Mouse (Mus musculus) liver, embryonic 14.5 days (tissue): ENCODE data around the gene Opn1sw. TPM values are rescaled to one million over a fixed set of nuclear protein-coding genes. Genes with fewer than 3 reads are reported as not detected.
A peak's percentile ranks its signal among the peaks of the same experiment; 100 is the strongest.
"Not testable (repeated sequence)": the region's sequence is repeated elsewhere in the genome, so short reads cannot be mapped to it uniquely, and the experiment has no call there.

Experiments used
- ATAC-seq: fragments of 200-750 bp; cut with Nextera tagmentation; 2 replicates; pipeline ENCODE4 v1.8.0; 2017; ENCODE audit warnings: moderate number of reproducible peaks, mild to moderate bottlenecking, moderate library complexity; ENCODE audit not compliant: insufficient read depth
- DNase-seq, 3 experiments: peaks; one replicate each; pipeline ENCODE4 v3.0.0-alpha.2; 2012 to 2013; ENCODE audit warnings: low read depth in 3 of 3, low spot score in 3 of 3
- H3K27ac ChIP-seq: fragments of 300-500 bp; sonication (generic); 2 replicates; pipeline ENCODE4 v1.5.1; 2014; ENCODE audit warnings: moderate library complexity, mild to moderate bottlenecking, control low read depth, inconsistent platforms
- H3K27me3 ChIP-seq: fragments of 300-500 bp; sonication (generic); 2 replicates; pipeline ENCODE4 v1.6.1; 2014; ENCODE audit warnings: mild to moderate bottlenecking, low read length, moderate library complexity; ENCODE audit not compliant: control insufficient read depth, insufficient read depth
- H3K36me3 ChIP-seq: fragments of 300-500 bp; sonication (generic); replicated peaks from 2 replicates; pipeline ENCODE4 v1.6.1; 2014; ENCODE audit warnings: low read depth; ENCODE audit not compliant: control insufficient read depth, insufficient read depth
- H3K4me1 ChIP-seq, 2 experiments: fragments of 200-500 bp in 1 of 2; fragments of 300-500 bp in 1 of 2; sonication (generic) in 1 of 2; replicated peaks; 2 replicates each; pipeline ENCODE4 v1.6.1; 2012 to 2014; ENCODE audit warnings: antibody characterized with exemption in 1 of 2, inconsistent platforms in 1 of 2, low read length in 1 of 2; ENCODE audit not compliant: control insufficient read depth in 2 of 2, insufficient read depth in 2 of 2
- H3K4me2 ChIP-seq: fragments of 300-500 bp; sonication (generic); 2 replicates; pipeline ENCODE4 v1.6.1; 2014; ENCODE audit warnings: low read depth, mild to moderate bottlenecking, control low read depth, moderate library complexity
- H3K4me3 ChIP-seq, 2 experiments: fragments of 200-500 bp in 1 of 2; fragments of 300-500 bp in 1 of 2; sonication (generic) in 1 of 2; 2 replicates each; pipeline ENCODE4 v1.5.1; 2012 to 2014; ENCODE audit warnings: low read depth in 2 of 2, low read length in 2 of 2, mild to moderate bottlenecking in 2 of 2, control low read depth in 1 of 2, inconsistent platforms in 1 of 2, moderate library complexity in 1 of 2; ENCODE audit not compliant: insufficient read depth in 1 of 2
- H3K9ac ChIP-seq: fragments of 300-500 bp; sonication (generic); replicated peaks from 2 replicates; pipeline ENCODE4 v1.6.1; 2014; ENCODE audit warnings: mild to moderate bottlenecking, control low read depth, moderate library complexity
- H3K9me3 ChIP-seq: fragments of 300-500 bp; sonication (generic); 2 replicates; pipeline ENCODE4 v1.6.1; 2016; ENCODE audit warnings: low read length, mixed read lengths; ENCODE audit not compliant: control insufficient read depth
- CTCF ChIP-seq: IDR thresholded peaks from 2 replicates; pipeline ENCODE4 v1.5.1; 2016; ENCODE audit warnings: antibody characterized with exemption, low read depth, control low read depth
- EP300 ChIP-seq: IDR thresholded peaks from 2 replicates; pipeline ENCODE4 v1.6.1; 2016; ENCODE audit warnings: antibody characterized with exemption, low read depth
- WGBS: fragments of 180-500 bp; shearing (Covaris S2); extraction: QIAGEN DNeasy Blood & Tissue Kit; methylation state at CpG from one replicate; pipeline ENCODE4 v1.1.7; 2014; ENCODE audit not compliant: insufficient replicate concordance; 5-methylcytosine and 5-hydroxymethylcytosine counted together
- microRNA-seq: library from miRNA; unstranded; fragments of <30 nt; microRNA quantifications from one replicate; pipeline ENCODE4, GENCODE M21; 2016
- polyA plus RNA-seq, 2 experiments: library from polyadenylated mRNA; depleted of rRNA in 1 of 2; stranded (reverse) in 1 of 2; unstranded in 1 of 2; fragments of >200 nt; fragmentation: Nextera tagmentation in 1 of 2; extraction: Ambion mirVana in 1 of 2; gene quantifications; 2 replicates each; pipeline versions ENCODE4 v1.2.1 to v1.2.3; 2012 to 2014

Opn1sw gene
- polyA plus RNA-seq, 2 experiments, result 0.06 TPM; not detected in 1

GRCm38 (mm10) chr6:29347189-29347588 is 41.1 kb downstream of the Opn1sw start:
- Histone ChIP-seq H3K27me3 (no peaks in the 10 kb centered on the region), H3K9me3 (no peaks in the 10 kb centered on the region), H3K4me1 (peaks cover 9 to 12% of the 10 kb centered on the region in 2 experiments), H3K9ac (peak overlapping the region; percentile 84), H3K4me3 (peak overlapping the region; percentile 87 to 95), H3K4me2 (peak overlapping the region; percentile 93), H3K36me3 (no peaks in the 10 kb centered on the region), H3K27ac (peak overlapping the region; percentile 34)
- ATAC-seq (no peak), DNase-seq (no peak)
- TF ChIP-seq CTCF (no peak), EP300 (no peak)
- 35% methylated on average over 7 of the region's 7 CpGs for WGBS

DNA sequence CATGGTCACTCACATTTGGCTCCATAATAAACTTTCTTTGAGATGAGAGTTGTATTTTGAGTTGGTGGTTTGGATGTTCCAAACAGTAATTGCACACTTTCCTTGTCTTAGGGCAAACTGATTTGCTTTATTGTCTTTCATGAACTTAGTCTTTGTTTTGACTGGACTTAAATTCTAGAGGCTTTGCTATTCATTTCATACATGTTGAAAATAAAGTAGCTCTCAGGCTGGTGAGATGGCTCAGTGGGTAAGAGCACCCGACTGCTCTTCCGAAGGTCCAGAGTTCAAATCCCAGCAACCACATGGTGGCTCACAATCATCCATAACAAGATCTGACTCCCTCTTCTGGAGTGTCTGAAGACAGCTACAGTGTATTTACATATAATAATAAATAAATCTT is 41.8 kb downstream of the Opn1sw start:
- not testable (repeated sequence) for H3K36me3 ChIP-seq, H3K27me3 ChIP-seq, H3K4me3 ChIP-seq, H3K4me2 ChIP-seq, ATAC-seq, H3K9ac ChIP-seq, H3K27ac ChIP-seq, H3K4me1 ChIP-seq, H3K9me3 ChIP-seq, DNase-seq
- WGBS, result 80% methylated on average over 2 of the region's 2 CpGs

DNA sequence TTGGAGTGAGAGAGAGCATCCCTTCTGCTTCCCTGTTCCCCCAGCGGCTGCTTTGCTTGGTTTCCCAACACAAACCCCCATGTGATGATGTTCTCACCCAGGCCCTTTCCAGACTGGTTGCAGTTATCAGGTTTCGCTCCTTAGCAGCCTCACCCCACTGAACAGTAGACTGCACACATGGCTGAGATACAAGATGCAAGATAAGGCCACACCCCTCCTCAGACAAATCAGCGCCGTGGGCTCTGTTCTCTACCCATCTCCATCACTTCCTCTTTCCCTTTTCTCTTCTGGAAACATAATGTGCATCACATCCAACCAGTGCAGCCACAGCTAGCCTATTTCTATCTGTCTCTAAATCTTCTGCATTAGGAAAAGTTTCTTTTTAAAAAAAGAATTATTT is 58.8 kb downstream of the Opn1sw start:
- H3K9ac ChIP-seq, result no peak overlapping the region
- 32% methylated on average over 4 of the region's 4 CpGs for WGBS
- no peaks in the 10 kb centered on the region; the same call in 1 of the 2 replicates for H3K27me3 ChIP-seq
- no peak for TF ChIP-seq CTCF
- no peak for TF ChIP-seq EP300
- no peak overlapping the region for H3K4me3 ChIP-seq
- ATAC-seq (no peak), DNase-seq (no peak)
- no peaks in the 10 kb centered on the region for H3K9me3 ChIP-seq
- H3K4me2 ChIP-seq, result no peak overlapping the region
- H3K4me1 ChIP-seq, result no peaks in the 10 kb centered on the region
- H3K27ac ChIP-seq, result no peak overlapping the region
- H3K36me3 ChIP-seq, result no peaks in the 10 kb centered on the region

DNA sequence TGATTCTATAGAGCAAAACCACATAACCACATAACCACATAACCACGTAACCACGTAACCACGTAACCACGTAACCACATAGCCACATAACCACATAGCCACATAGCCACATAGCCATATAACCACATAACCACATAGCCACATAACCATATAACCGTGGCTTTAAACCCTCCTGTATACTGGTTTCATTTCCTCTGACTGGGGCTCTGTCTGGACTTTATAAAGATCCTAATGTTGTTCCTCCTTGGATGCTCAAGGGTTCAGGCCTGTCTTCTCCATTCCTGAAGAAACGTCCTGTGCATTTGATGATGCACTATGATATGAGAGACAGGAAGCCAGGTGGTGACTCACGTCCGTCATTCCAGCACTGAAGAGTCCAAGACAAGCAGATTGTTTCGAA is 61.3 kb downstream of the Opn1sw start:
- Histone ChIP-seq H3K4me1 (no peaks in the 10 kb centered on the region), H3K9ac (no peak overlapping the region), H3K9me3 (no peaks in the 10 kb centered on the region), H3K36me3 (no peaks in the 10 kb centered on the region), H3K4me3 (no peak overlapping the region), H3K27ac (no peak overlapping the region), H3K4me2 (no peak overlapping the region), H3K27me3 (no peaks in the 10 kb centered on the region; the same call in 1 of the 2 replicates)
- WGBS, result 42% methylated on average over 9 of the region's 9 CpGs
- TF ChIP-seq CTCF (no peak), EP300 (no peak)
- no peak for DNase-seq
- ATAC-seq, result no peak

Small RNA genes lying within 50 kb of the gene (microRNA-seq; reads per million reads assigned to microRNA genes)
- gene Gm26220 (not detected), gene Gm44354 (not detected)

Other genes starting within 250 kb of the Opn1sw start
- gene Rbm28, start 223.5 kb downstream of the Opn1sw start, polyA plus RNA-seq (2012; rRNA removed), result 6.8 and 11.6 TPM in 2 replicates
- 9.9 and 13.8 TPM in 2 replicates for gene Rbm28, start 223.5 kb downstream of the Opn1sw start, polyA plus RNA-seq (2014; fragmentation: Nextera tagmentation; extraction: Ambion mirVana)
- gene Prrt4, start 208.9 kb downstream of the Opn1sw start, polyA plus RNA-seq (2012; rRNA removed), result 0.01 and 0.02 TPM in 2 replicates
- gene Prrt4, start 208.9 kb downstream of the Opn1sw start, polyA plus RNA-seq (2014; fragmentation: Nextera tagmentation; extraction: Ambion mirVana), result not detected in 2 replicates
- gene Impdh1, start 172.1 kb downstream of the Opn1sw start, polyA plus RNA-seq (2012; rRNA removed), result 5.2 and 5.3 TPM in 2 replicates
- 5.5 and 5.8 TPM in 2 replicates for gene Impdh1, start 172.1 kb downstream of the Opn1sw start, polyA plus RNA-seq (2014; fragmentation: Nextera tagmentation; extraction: Ambion mirVana)
- gene Hilpda, start 116.0 kb downstream of the Opn1sw start, polyA plus RNA-seq (2012; rRNA removed), result 11.4 and 15.3 TPM in 2 replicates
- 14.4 and 14.7 TPM in 2 replicates for gene Hilpda, start 116.0 kb downstream of the Opn1sw start, polyA plus RNA-seq (2014; fragmentation: Nextera tagmentation; extraction: Ambion mirVana)
- 0.17 and 0.23 TPM in 2 replicates for gene Fam71f2, start 108.9 kb downstream of the Opn1sw start, polyA plus RNA-seq (2012; rRNA removed)
- not detected in 2 replicates for gene Fam71f2, start 108.9 kb downstream of the Opn1sw start, polyA plus RNA-seq (2014; fragmentation: Nextera tagmentation; extraction: Ambion mirVana)
- gene Fam71f1, start 69.3 kb downstream of the Opn1sw start, polyA plus RNA-seq (2012; rRNA removed), result not detected in 2 replicates
- gene Fam71f1, start 69.3 kb downstream of the Opn1sw start, polyA plus RNA-seq (2014; fragmentation: Nextera tagmentation; extraction: Ambion mirVana), result not detected in 2 replicates
- 40.1 and 49.1 TPM in 2 replicates for gene Calu, start 40.4 kb downstream of the Opn1sw start, polyA plus RNA-seq (2012; rRNA removed)
- gene Calu, start 40.4 kb downstream of the Opn1sw start, polyA plus RNA-seq (2014; fragmentation: Nextera tagmentation; extraction: Ambion mirVana), result 93.5 and 97.1 TPM in 2 replicates
- gene Ccdc136, start 7.8 kb upstream of the Opn1sw start, polyA plus RNA-seq (2012; rRNA removed), result 0.17 and 0.37 TPM in 2 replicates
- 0.09 and 0.27 TPM in 2 replicates for gene Ccdc136, start 7.8 kb upstream of the Opn1sw start, polyA plus RNA-seq (2014; fragmentation: Nextera tagmentation; extraction: Ambion mirVana)
- gene Flnc, start 44.8 kb upstream of the Opn1sw start, polyA plus RNA-seq (2012; rRNA removed), result 0.23 and 0.30 TPM in 2 replicates
- 0.14 and 0.33 TPM in 2 replicates for gene Flnc, start 44.8 kb upstream of the Opn1sw start, polyA plus RNA-seq (2014; fragmentation: Nextera tagmentation; extraction: Ambion mirVana)
- gene Atp6v1f, start 79.2 kb upstream of the Opn1sw start, polyA plus RNA-seq (2012; rRNA removed), result 107 and 111 TPM in 2 replicates
- gene Atp6v1f, start 79.2 kb upstream of the Opn1sw start, polyA plus RNA-seq (2014; fragmentation: Nextera tagmentation; extraction: Ambion mirVana), result 137 and 139 TPM in 2 replicates
- gene Atp6v1fnb, start 83.0 kb upstream of the Opn1sw start, polyA plus RNA-seq (2012; rRNA removed), result 0.11 TPM in 1 of 2 replicates, not detected in the other
- not detected in 2 replicates for gene Atp6v1fnb, start 83.0 kb upstream of the Opn1sw start, polyA plus RNA-seq (2014; fragmentation: Nextera tagmentation; extraction: Ambion mirVana)
- 2.0 and 2.6 TPM in 2 replicates for gene Kcp, start 119.5 kb upstream of the Opn1sw start, polyA plus RNA-seq (2012; rRNA removed)
- gene Kcp, start 119.5 kb upstream of the Opn1sw start, polyA plus RNA-seq (2014; fragmentation: Nextera tagmentation; extraction: Ambion mirVana), result 0.67 and 1.2 TPM in 2 replicates
- gene Irf5, start 138.2 kb upstream of the Opn1sw start, polyA plus RNA-seq (2012; rRNA removed), result 5.7 and 6.4 TPM in 2 replicates
- 5.5 and 6.8 TPM in 2 replicates for gene Irf5, start 138.2 kb upstream of the Opn1sw start, polyA plus RNA-seq (2014; fragmentation: Nextera tagmentation; extraction: Ambion mirVana)
- gene Tnpo3, start 221.4 kb upstream of the Opn1sw start, polyA plus RNA-seq (2012; rRNA removed), result 20.6 and 27.8 TPM in 2 replicates
- gene Tnpo3, start 221.4 kb upstream of the Opn1sw start, polyA plus RNA-seq (2014; fragmentation: Nextera tagmentation; extraction: Ambion mirVana), result 30.5 and 36.4 TPM in 2 replicates